ENCODE assay signal across 8 mouse cellular contexts in the genomic region with DNA sequence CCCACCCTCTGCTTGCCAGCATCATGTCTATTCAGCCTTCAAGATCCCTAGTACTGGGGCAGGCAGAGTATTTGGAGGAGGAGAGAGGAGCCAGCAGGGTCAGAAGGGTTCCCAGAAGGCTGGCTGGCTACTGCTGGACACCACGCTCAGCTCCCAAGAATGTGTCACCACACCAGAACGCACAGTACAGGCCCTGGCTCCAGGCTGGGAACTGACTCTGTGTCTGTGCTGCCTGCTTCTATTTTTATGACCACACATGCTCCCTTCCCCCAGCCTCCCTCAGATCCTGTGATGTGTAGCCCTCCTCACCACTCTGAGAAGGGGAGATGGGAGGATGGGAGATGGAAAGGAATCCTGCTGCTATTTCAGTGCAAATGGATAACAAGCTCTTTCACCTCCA. TPM values are rescaled to one million over a fixed set of nuclear protein-coding genes. Genes with fewer than 3 reads are reported as not detected.
DNase-seq lines count a peak whose midpoint lies in the region; ATAC-seq and TF ChIP-seq lines count a peak whose summit lies in the region.

No protein-coding gene starts in this region.

- TF ChIP-seq CTCF in midbrain, postnatal 0 days (IDR thresholded peaks at IDR 0.05) = no peak

- H3K4me3 ChIP-seq in midbrain, postnatal 0 days (ENCODE audit: low read depth, low read length) = no peak overlapping the region
- H3K4me3 ChIP-seq in midbrain, embryonic 15.5 days = no peak overlapping the region
- no peak overlapping the region for H3K4me3 ChIP-seq in heart, embryonic 13.5 days
- H3K4me3 ChIP-seq in limb, embryonic 13.5 days = no peak overlapping the region

- H3K36me3 ChIP-seq in midbrain, postnatal 0 days (ENCODE audit: insufficient read depth, low read length) = no peaks in the 10 kb centered on the region
- H3K36me3 ChIP-seq in midbrain, embryonic 15.5 days (replicated peaks) = no peaks in the 10 kb centered on the region
- no peaks in the 10 kb centered on the region for H3K36me3 ChIP-seq in heart, embryonic 13.5 days
- no peaks in the 10 kb centered on the region for H3K36me3 ChIP-seq in limb, embryonic 13.5 days

- H3K9ac ChIP-seq in midbrain, postnatal 0 days (replicated peaks; ENCODE audit: low read length, poor library complexity, severe bottlenecking) = no peak overlapping the region
- no peak overlapping the region for H3K9ac ChIP-seq in midbrain, embryonic 15.5 days
- H3K9ac ChIP-seq in heart, embryonic 13.5 days = peak overlapping the region; percentile 67
- H3K9ac ChIP-seq in limb, embryonic 13.5 days = peak overlapping the region; percentile 43; the same call in 1 of the 2 replicates

- H3K9me3 ChIP-seq in midbrain, postnatal 0 days (ENCODE audit: low read length) = no peaks in the 10 kb centered on the region
- H3K9me3 ChIP-seq in midbrain, embryonic 15.5 days = no peaks in the 10 kb centered on the region
- no peaks in the 10 kb centered on the region for H3K9me3 ChIP-seq in heart, embryonic 13.5 days
- H3K9me3 ChIP-seq in limb, embryonic 13.5 days = no peaks in the 10 kb centered on the region

- peak; percentile 49; the same call in 1 of the 2 replicates for ATAC-seq in midbrain, postnatal 0 days (ENCODE audit: low FRiP score)
- no peak for ATAC-seq in midbrain, embryonic 15.5 days (replicated peaks)
- peak; percentile 84; the same call in 1 of the 2 replicates for ATAC-seq in heart, embryonic 13.5 days (ENCODE audit: extremely low read depth, insufficient number of reproducible peaks, low FRiP score, low TSS enrichment)
- ATAC-seq in limb, embryonic 13.5 days (ENCODE audit: low FRiP score, low read depth) = peak; percentile 90

- DNase-seq in embryo, embryonic 10.5 days (ENCODE audit: low spot score) = peak; percentile 22
- no peak for DNase-seq in embryo, embryonic 10 days (ENCODE audit: low spot score)
- peak; percentile 54 for DNase-seq in midbrain, postnatal 0 days (ENCODE audit: low spot score)
- DNase-seq in MN1 (ENCODE audit: low spot score) = no peak
- DNase-seq in natural killer cell, adult 2 months (ENCODE audit: low spot score in 2 of 2) = no peak

- no peak overlapping the region for H3K4me2 ChIP-seq in midbrain, postnatal 0 days (ENCODE audit: low read depth, low read length, poor library complexity, severe bottlenecking)
- no peak overlapping the region for H3K4me2 ChIP-seq in midbrain, embryonic 15.5 days
- peak overlapping the region; percentile 33 for H3K4me2 ChIP-seq in heart, embryonic 13.5 days
- H3K4me2 ChIP-seq in limb, embryonic 13.5 days (replicated peaks) = no peak overlapping the region

- no peaks in the 10 kb centered on the region for H3K27me3 ChIP-seq in midbrain, postnatal 0 days (ENCODE audit: insufficient read depth, low read length)
- H3K27me3 ChIP-seq in midbrain, embryonic 15.5 days (replicated peaks) = no peaks in the 10 kb centered on the region
- H3K27me3 ChIP-seq in heart, embryonic 13.5 days (replicated peaks) = no peaks in the 10 kb centered on the region
- no peaks in the 10 kb centered on the region for H3K27me3 ChIP-seq in limb, embryonic 13.5 days

- no peak overlapping the region for H3K27ac ChIP-seq in midbrain, postnatal 0 days (ENCODE audit: low read depth, low read length)
- no peak overlapping the region for H3K27ac ChIP-seq in midbrain, embryonic 15.5 days
- H3K27ac ChIP-seq in heart, embryonic 13.5 days (replicated peaks) = peak overlapping the region; percentile 98
- H3K27ac ChIP-seq in limb, embryonic 13.5 days = no peak overlapping the region

- H3K4me1 ChIP-seq in midbrain, postnatal 0 days (ENCODE audit: insufficient read depth, low read length) = no peaks in the 10 kb centered on the region
- no peaks in the 10 kb centered on the region for H3K4me1 ChIP-seq in midbrain, embryonic 15.5 days
- peaks cover 74% of the 10 kb centered on the region for H3K4me1 ChIP-seq in heart, embryonic 13.5 days
- peaks cover 13% of the 10 kb centered on the region for H3K4me1 ChIP-seq in limb, embryonic 13.5 days

- 66% methylated on average over 2 of the region's 2 CpGs for WGBS in midbrain, postnatal 0 days
- WGBS in midbrain, embryonic 15.5 days = 76% methylated on average over 2 of the region's 2 CpGs
- 9% methylated on average over 2 of the region's 2 CpGs for WGBS in heart, embryonic 13.5 days
- 27% methylated on average over 2 of the region's 2 CpGs for WGBS in limb, embryonic 13.5 days

RNA-seq across cellular contexts. Expression of a gene that starts 20.8 kb away (rescaled TPM):
- 13.0 and 21.1 TPM in 2 replicates for total RNA-seq in midbrain, postnatal 0 days (2014; rRNA removed)
- polyA plus RNA-seq in midbrain, postnatal 0 days (2015; fragmentation: Nextera tagmentation; extraction: Ambion mirVana) = 10.3 and 12.8 TPM in 2 replicates
- 7.8 and 12.3 TPM in 2 replicates for polyA plus RNA-seq in midbrain, embryonic 15.5 days (2015; fragmentation: Nextera tagmentation; extraction: Ambion mirVana)
- 3.2 and 4.6 TPM in 2 replicates for polyA plus RNA-seq in heart, embryonic 13.5 days (2015; fragmentation: Nextera tagmentation; extraction: Ambion mirVana)
- polyA plus RNA-seq in limb, embryonic 13.5 days (2015; fragmentation: Nextera tagmentation; extraction: Ambion mirVana) = 2.7 and 3.3 TPM in 2 replicates

Comparison
In these comparisons a context has a peak if more than half of its experiments do, and no peak if none do; other contexts are left out.
1. DNase-seq: peak in embryo, embryonic 10.5 days (single experiment) and midbrain, postnatal 0 days (single experiment); none in embryo, embryonic 10 days (single experiment), MN1 (single experiment) and natural killer cell, adult 2 months (0 of 2).
2. H3K9ac ChIP-seq: peak in heart, embryonic 13.5 days (single experiment) and limb, embryonic 13.5 days (single experiment); none in midbrain, postnatal 0 days (single experiment) and midbrain, embryonic 15.5 days (single experiment).